10 mouse cellular contexts compared by ENCODE assay signal in the genomic region with DNA sequence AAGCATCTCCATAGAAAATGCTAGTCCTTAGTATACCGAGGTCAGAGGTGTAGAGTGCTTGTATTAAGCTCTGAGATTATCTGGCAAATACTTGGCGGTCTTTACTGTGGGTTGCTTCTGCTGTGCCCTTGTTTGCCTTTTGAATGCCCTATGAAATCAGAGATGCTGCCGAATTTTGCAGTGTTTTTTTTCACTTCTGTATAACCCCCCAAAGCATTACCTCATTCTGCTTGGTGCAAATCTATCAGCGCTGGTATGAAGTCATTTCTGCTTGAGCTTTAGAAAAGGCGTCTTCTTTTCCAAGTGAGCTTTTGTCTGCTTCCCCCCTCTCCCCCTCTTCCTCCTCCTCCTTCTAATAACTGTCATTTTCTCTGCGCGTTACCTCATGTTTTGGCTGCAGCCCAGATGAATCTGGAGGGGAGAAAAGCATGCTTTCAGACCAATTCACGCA.
A peak's percentile ranks its signal among the peaks of the same experiment; 100 is the strongest.
DNase-seq lines count a peak whose midpoint lies in the region; ATAC-seq and TF ChIP-seq lines count a peak whose summit lies in the region.
"Had no signal": no experiment of that assay in that cellular context is flagged by ENCODE, and none has a peak within 500 bp of the region (broad histone marks: within the 10 kb centered on the region; RNA-seq: fewer than 3 reads in every experiment).

No protein-coding gene starts in this region.

- 19% methylated on average over 8 of the region's 8 CpGs for WGBS in hindbrain, postnatal 0 days
- WGBS in cerebellum, adult 2 months: 11% methylated on average over 8 of the region's 8 CpGs

- no peak overlapping the region for H3K9ac ChIP-seq in hindbrain, postnatal 0 days (replicated peaks; ENCODE audit: low read length)
- H3K9ac ChIP-seq: stomach, embryonic 15.5 days had no signal

- peak; percentile 73 for ATAC-seq in hindbrain, postnatal 0 days

- TF ChIP-seq POLR2A in cerebellum, adult 2 months (IDR thresholded peaks at IDR 0.05; ENCODE audit: borderline replicate concordance, insufficient read depth, low read length): no peak

- DNase-seq in heart, adult 11 months: peak; percentile 50
- DNase-seq in heart, adult 9 months (ENCODE audit: low spot score in 2 of 2): no peak
- peak; percentile 47 for DNase-seq in right cerebral cortex, postnatal 10 days (ENCODE audit: low spot score in 2 of 2)
- DNase-seq in right cerebral cortex, postnatal 25 days: no peak
- DNase-seq in hindbrain, postnatal 0 days (ENCODE audit: low spot score): peak; percentile 72
- DNase-seq in thymus, postnatal 36 days: no peak
- DNase-seq in cerebellum, adult 2 months: no peak
- no peak for DNase-seq in cerebellum, adult 18-20 months
- DNase-seq: kidney, postnatal 14 days had no signal

- H3K27ac ChIP-seq in hindbrain, postnatal 0 days: peak overlapping the region; percentile 45; the same call in 1 of the 2 replicates
- H3K27ac ChIP-seq in cerebellum, adult 2 months (ENCODE audit: insufficient read depth, low read length): no peak overlapping the region
- H3K27ac ChIP-seq: stomach, embryonic 15.5 days had no signal

- no peak overlapping the region for H3K4me3 ChIP-seq in hindbrain, postnatal 0 days (ENCODE audit: low read length)
- no peak overlapping the region for H3K4me3 ChIP-seq in cerebellum, adult 2 months (replicated peaks; ENCODE audit: insufficient read depth, low read depth, low read length)
- H3K4me3 ChIP-seq: stomach, embryonic 15.5 days had no signal

- H3K36me3 ChIP-seq in hindbrain, postnatal 0 days (ENCODE audit: insufficient read depth, low read length): no peaks in the 10 kb centered on the region
- H3K36me3 ChIP-seq: stomach, embryonic 15.5 days had no signal

- 0 out of 2 replicates have a peak overlapping the region, but pooled peaks have one; percentile 8 for H3K4me2 ChIP-seq in hindbrain, postnatal 0 days (ENCODE audit: low read depth, low read length)
- H3K4me2 ChIP-seq: stomach, embryonic 15.5 days had no signal

- H3K4me1 ChIP-seq in hindbrain, postnatal 0 days (ENCODE audit: insufficient read depth, low read length): 0 out of 2 replicates have a peak, but pooled peaks cover 4% of the 10 kb centered on the region
- no peaks in the 10 kb centered on the region for H3K4me1 ChIP-seq in cerebellum, adult 2 months (ENCODE audit: control insufficient read depth, insufficient read depth, low read length)
- H3K4me1 ChIP-seq: stomach, embryonic 15.5 days had no signal

- no peaks in the 10 kb centered on the region for H3K27me3 ChIP-seq in hindbrain, postnatal 0 days (ENCODE audit: insufficient read depth, low read length)
- H3K27me3 ChIP-seq in cerebellum, adult 2 months (ENCODE audit: control insufficient read depth, insufficient read depth, low read length): no peaks in the 10 kb centered on the region
- H3K27me3 ChIP-seq: stomach, embryonic 15.5 days had no signal

- no peak for TF ChIP-seq CTCF in hindbrain, postnatal 0 days (IDR thresholded peaks at IDR 0.05; ENCODE audit: low read depth)
- no peak for TF ChIP-seq CTCF in cerebellum, adult 2 months (IDR thresholded peaks at IDR 0.05; ENCODE audit: borderline replicate concordance, insufficient read depth, low read depth, low read length)

- H3K9me3 ChIP-seq in hindbrain, postnatal 0 days (ENCODE audit: low read length): no peaks in the 10 kb centered on the region
- H3K9me3 ChIP-seq: stomach, embryonic 15.5 days had no signal

Comparison
In these comparisons a context has a peak if more than half of its experiments do, and no peak if none do; other contexts are left out.
1. DNase-seq: peak in heart, adult 11 months (single experiment), right cerebral cortex, postnatal 10 days (2 of 2) and hindbrain, postnatal 0 days (single experiment); none in heart, adult 9 months (0 of 2), right cerebral cortex, postnatal 25 days (single experiment), thymus, postnatal 36 days (0 of 2), cerebellum, adult 2 months (0 of 2) and cerebellum, adult 18-20 months (0 of 2).